Mouse (Mus musculus) embryonic fibroblast, embryonic 13.5 days (primary cell): ENCODE data around the gene Ppfia4.

Source experiments
- CTCF ChIP-seq: IDR thresholded peaks from 2 replicates; pipeline ENCODE4 v1.5.1; 2011; ENCODE audit warnings: mild to moderate bottlenecking, control low read depth, low read length, moderate library complexity, borderline replicate concordance; ENCODE audit not compliant: insufficient read depth
- POLR2A ChIP-seq: IDR thresholded peaks from 2 replicates; pipeline ENCODE4 v1.6.1; 2011; ENCODE audit warnings: low read depth, mild to moderate bottlenecking, control low read depth, low read length, moderate library complexity

GRCm38 (mm10) chr1:134335924-134336810 lies 3.4 kb upstream of the Ppfia4 start:
- TF ChIP-seq CTCF (no peak), POLR2A (no peak)
